Mouse (Mus musculus) C2C12 (cell line): ENCODE data around the gene Kcnh1.

Experiments used
- CTCF ChIP-seq: IDR thresholded peaks from one replicate; pipeline ENCODE4 v1.5.1; 2011; ENCODE audit not compliant: control insufficient read depth, insufficient read depth, insufficient read length
- USF1 ChIP-seq: IDR thresholded peaks from one replicate; pipeline ENCODE4 v1.6.1; 2011; ENCODE audit warnings: low read depth, mild to moderate bottlenecking, control low read depth, moderate library complexity

DNA sequence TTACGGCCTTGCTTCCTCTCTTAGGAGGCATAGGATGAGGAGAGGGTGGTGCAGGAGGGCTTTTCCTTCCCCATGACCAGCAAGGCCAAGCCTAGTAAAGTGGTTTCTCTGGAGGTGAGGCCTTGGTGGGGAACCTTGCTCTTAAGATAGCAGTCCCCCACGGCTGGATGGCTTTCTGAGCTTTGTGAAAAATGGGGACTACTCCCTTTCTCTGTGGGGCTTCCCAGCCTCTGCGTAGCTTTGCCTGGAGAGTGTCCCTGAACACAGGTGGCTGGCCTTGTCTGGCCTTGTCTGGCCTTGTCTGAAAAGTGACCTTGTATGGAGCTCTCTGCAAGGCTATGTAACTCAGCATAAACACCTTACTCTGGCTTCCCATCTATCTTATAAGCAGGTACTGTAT is 56.3 kb downstream of the Kcnh1 start:
- no peak for TF ChIP-seq CTCF
- TF ChIP-seq USF1, result no peak
